Mouse (Mus musculus): ENCODE results near the gene Suox. TPM values are rescaled to one million over a fixed set of nuclear protein-coding genes. Genes with fewer than 3 reads are reported as not detected.
A peak's percentile ranks its signal among the peaks of the same experiment; 100 is the strongest.

The Suox gene
- polyA plus RNA-seq, 1 experiment from 2014 or later: 12.4 TPM

DNA sequence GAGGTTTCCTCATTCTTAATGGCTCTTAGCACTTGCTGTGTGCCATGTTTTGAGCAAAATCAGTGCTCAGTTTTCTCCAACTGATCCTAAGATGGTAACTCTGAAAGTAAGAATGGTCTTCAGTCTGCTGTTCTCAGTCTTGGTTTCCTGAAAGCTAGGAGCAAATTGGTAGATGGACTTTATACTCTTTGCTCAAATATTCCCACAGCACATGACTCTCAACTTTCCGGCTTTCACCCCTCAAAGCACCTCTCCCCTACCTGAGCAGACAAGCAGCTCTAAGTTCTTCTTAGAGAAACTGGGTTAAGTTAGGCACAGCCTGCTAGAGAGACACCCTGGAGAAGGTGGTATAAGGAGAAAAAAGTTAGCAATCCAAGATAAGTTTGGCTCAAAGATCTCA is 17.1 kb downstream of the Suox start:
- Histone ChIP-seq H3K4me3 (ENCODE audit: low read depth, low read length) (no peak overlapping the region), H3K4me1 (replicated peaks; ENCODE audit: control insufficient read depth, insufficient read depth, low read length) (peaks cover 4% of the 10 kb centered on the region; the same call in 1 of the 2 replicates), H3K9me3 (ENCODE audit: control insufficient read depth, low read length) (no peaks in the 10 kb centered on the region), H3K27me3 (replicated peaks; ENCODE audit: control insufficient read depth, insufficient read depth, low read length) (no peaks in the 10 kb centered on the region), H3K9ac (ENCODE audit: low read depth, low read length) (no peak overlapping the region), H3K27ac (ENCODE audit: low read depth, low read length) (no peak overlapping the region), H3K4me2 (no peak overlapping the region), H3K36me3 (ENCODE audit: control insufficient read depth, insufficient read depth, low read length) (no peaks in the 10 kb centered on the region)
- no peak for DNase-seq (ENCODE audit: low spot score)
- WGBS: 84% methylated on average over 1 of the region's 1 CpGs
- no peak for ATAC-seq (replicated peaks; ENCODE audit: low FRiP score)

DNA sequence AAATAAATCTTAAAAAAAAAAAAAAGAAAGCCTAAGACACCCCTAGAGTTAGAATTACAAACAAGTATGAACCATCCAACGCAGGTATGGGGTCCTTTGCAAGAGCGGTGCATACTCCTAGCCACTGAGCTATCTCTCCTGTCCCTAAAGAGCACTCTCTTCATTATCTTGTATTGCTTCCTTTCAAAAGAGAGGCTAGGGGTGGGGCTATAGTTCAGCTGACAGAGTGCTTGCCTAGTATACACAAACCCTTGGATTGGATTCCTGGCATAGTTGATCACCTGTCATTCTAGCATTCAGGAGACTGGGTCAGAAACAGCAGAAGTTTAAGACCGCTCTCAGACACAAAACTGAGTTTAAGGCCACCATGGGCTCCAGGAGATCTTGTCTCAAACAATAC is 18.6 kb downstream of the Suox start:
- Histone ChIP-seq H3K36me3 (ENCODE audit: control insufficient read depth, insufficient read depth, low read length) (no peaks in the 10 kb centered on the region), H3K4me2 (no peak overlapping the region), H3K9ac (ENCODE audit: low read depth, low read length) (no peak overlapping the region), H3K27me3 (replicated peaks; ENCODE audit: control insufficient read depth, insufficient read depth, low read length) (no peaks in the 10 kb centered on the region), H3K27ac (ENCODE audit: low read depth, low read length) (no peak overlapping the region), H3K9me3 (ENCODE audit: control insufficient read depth, low read length) (no peaks in the 10 kb centered on the region), H3K4me3 (ENCODE audit: low read depth, low read length) (no peak overlapping the region), H3K4me1 (replicated peaks; ENCODE audit: control insufficient read depth, insufficient read depth, low read length) (peaks cover 4% of the 10 kb centered on the region; the same call in 1 of the 2 replicates)
- DNase-seq (ENCODE audit: low spot score) (no peak), ATAC-seq (replicated peaks; ENCODE audit: low FRiP score) (peak; percentile 71)
- 52% methylated on average over 3 of the region's 3 CpGs for WGBS

DNA sequence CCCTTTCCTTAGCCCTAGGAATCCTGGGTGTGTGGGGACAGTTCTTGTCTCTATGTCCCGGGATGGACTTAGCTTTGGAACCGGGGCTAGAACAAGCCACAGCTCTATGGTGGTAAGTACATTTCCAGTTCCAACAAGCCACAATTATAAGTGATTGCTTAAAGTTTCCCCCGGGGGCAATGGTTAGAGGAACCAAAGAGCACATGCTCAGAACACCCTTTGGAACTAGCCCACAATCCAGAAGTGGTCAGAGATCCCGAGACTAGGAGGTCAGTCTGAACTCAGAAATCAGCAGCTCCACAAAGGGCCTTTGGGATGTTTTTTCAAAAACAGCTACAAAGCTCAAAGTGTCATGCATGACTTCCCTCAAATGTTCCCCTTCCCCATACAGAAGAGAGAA is 20.0 kb downstream of the Suox start:
- no peak for ATAC-seq (replicated peaks; ENCODE audit: low FRiP score)
- WGBS: 68% methylated on average over 4 of the region's 4 CpGs
- no peak overlapping the region for H3K27ac ChIP-seq (ENCODE audit: low read depth, low read length)

DNA sequence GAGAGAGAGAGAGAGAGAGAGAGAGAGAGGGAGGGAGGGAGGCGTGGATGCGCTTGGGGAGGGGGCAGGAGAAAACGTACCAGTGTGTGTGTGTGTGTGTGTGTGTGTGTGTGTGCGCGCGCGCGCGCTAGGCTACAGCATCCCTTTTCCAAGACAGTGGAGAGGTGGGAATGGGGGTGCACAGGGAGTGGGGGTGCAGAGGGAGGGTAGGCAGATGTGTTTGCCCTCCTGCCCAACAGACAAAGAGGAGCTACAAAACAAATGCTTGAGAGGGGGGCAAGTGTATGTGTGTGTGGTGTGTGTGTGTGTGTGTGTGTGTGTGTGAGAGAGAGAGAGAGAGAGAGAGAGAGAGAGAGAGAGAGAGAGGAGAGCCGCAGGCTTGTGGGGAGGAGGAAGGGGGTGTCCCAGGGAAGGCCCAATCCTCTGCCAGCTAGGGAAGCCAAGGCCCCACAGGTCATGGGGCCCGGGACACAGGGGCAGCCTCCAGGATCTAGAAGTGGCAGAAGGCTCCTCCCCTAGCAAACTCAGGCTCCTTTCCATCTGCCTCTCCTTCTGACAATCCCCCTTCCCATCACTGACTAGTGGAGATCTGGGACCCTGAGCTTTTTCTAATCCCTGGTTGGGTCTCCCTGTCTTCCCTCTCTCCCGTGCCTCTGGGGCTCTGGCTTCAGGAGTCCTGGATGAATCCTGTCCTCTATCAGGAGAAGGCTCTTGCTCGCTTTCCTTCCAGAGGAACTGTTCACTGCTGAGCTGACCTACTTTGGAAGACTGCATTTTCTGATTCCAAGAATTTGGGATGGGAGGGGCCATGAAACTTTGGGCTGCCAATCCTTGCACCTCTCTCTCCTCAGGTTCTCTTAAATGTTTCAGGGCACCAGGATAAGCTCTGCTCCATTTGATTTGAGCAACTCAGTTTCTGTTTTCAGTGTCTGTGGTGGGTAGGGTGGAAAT is 27.5 kb downstream of the Suox start:
- Histone ChIP-seq H3K4me2 (peak overlapping the region; percentile 71), H3K27me3 (replicated peaks; ENCODE audit: control insufficient read depth, insufficient read depth, low read length) (peaks cover 29% of the 10 kb centered on the region), H3K27ac (ENCODE audit: low read depth, low read length) (no peak overlapping the region), H3K4me1 (replicated peaks; ENCODE audit: control insufficient read depth, insufficient read depth, low read length) (peaks cover 6% of the 10 kb centered on the region), H3K9ac (ENCODE audit: low read depth, low read length) (no peak overlapping the region), H3K4me3 (ENCODE audit: low read depth, low read length) (peak overlapping the region; percentile 51), H3K9me3 (ENCODE audit: control insufficient read depth, low read length) (no peaks in the 10 kb centered on the region), H3K36me3 (ENCODE audit: control insufficient read depth, insufficient read depth, low read length) (no peaks in the 10 kb centered on the region)
- ATAC-seq (replicated peaks; ENCODE audit: low FRiP score) (peak; percentile 41), DNase-seq (ENCODE audit: low spot score) (no peak)
- 11% methylated on average over 10 of the region's 13 CpGs for WGBS

More for the DNA sequence above, 20.0 kb downstream of the Suox start:
- no peak for DNase-seq (ENCODE audit: low spot score)
- Histone ChIP-seq H3K9ac (ENCODE audit: low read depth, low read length) (no peak overlapping the region), H3K27me3 (replicated peaks; ENCODE audit: control insufficient read depth, insufficient read depth, low read length) (no peaks in the 10 kb centered on the region), H3K4me3 (ENCODE audit: low read depth, low read length) (no peak overlapping the region), H3K4me1 (replicated peaks; ENCODE audit: control insufficient read depth, insufficient read depth, low read length) (peaks cover 4% of the 10 kb centered on the region; the same call in 1 of the 2 replicates), H3K36me3 (ENCODE audit: control insufficient read depth, insufficient read depth, low read length) (no peaks in the 10 kb centered on the region), H3K9me3 (ENCODE audit: control insufficient read depth, low read length) (no peaks in the 10 kb centered on the region), H3K4me2 (no peak overlapping the region)

DNA sequence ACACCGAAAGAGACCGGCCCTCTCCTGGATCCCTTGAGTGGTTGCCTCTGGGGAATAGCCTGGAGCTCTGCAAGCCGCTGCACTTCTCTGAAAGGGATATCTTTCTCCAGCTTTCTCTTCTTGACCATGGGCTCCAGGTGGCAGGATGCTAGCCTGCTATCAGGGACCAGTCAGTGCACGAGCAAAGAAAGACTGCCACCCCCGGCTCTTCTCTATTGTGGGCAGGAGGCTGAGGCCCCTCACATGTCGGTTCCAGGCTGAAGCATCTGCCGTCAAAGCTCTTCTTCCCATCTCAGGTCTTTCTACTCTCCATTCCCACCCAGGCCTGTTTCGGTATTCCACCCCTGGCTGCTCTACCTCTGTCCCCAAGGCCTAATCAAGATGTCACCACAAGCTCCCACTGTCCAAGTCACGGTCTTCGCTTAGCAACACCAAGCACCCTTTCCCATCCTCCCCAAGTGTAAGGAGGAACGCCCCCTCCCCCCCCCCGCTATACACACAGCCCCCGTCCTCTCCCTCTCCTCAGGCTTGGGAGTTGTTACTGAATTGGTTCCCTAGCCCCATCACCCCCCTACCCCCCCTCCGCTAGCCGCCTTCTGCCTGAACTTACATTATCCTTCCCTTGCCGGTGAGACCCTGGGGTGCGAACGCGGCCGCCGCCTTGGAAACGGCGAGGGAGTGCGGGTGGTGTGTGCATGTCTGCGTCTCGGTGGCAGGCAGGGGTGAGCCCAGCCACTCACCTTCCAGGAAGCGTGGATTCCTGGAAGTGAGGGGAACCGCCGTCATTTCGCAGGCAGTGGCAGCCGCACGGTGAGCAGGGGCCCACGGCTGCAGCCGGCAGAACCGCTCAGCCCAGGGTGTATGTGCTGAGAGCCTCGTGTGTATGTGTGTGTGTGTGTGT is 28.5 kb downstream of the Suox start, which contains the start of gene Ikzf4:
Gene Ikzf4, minus strand, starts transcription at position 881 of the 901 bp plus-strand sequence.
- H3K9me3 ChIP-seq (ENCODE audit: control insufficient read depth, low read length): no peaks in the 10 kb centered on the region
- H3K27ac ChIP-seq (ENCODE audit: low read depth, low read length): no peak within 1 kb of the TSS
- H3K27me3 ChIP-seq (replicated peaks; ENCODE audit: control insufficient read depth, insufficient read depth, low read length): peaks cover 29% of the 10 kb centered on the region
- ATAC-seq (replicated peaks; ENCODE audit: low FRiP score) (peak; percentile 68), DNase-seq (ENCODE audit: low spot score) (peak; percentile 56)
- H3K4me2 ChIP-seq: peak within 1 kb of the TSS; percentile 71
- H3K4me3 ChIP-seq (ENCODE audit: low read depth, low read length): peak within 1 kb of the TSS; percentile 51
- H3K4me1 ChIP-seq (replicated peaks; ENCODE audit: control insufficient read depth, insufficient read depth, low read length): peaks cover 6% of the 10 kb centered on the region
- WGBS: 5% methylated on average over 35 of the region's 36 CpGs
- 0 out of 2 replicates have a peak within 1 kb of the TSS, but pooled peaks have one; percentile 50 for H3K9ac ChIP-seq (ENCODE audit: low read depth, low read length)
- no peaks in the 10 kb centered on the region for H3K36me3 ChIP-seq (ENCODE audit: control insufficient read depth, insufficient read depth, low read length)

DNA sequence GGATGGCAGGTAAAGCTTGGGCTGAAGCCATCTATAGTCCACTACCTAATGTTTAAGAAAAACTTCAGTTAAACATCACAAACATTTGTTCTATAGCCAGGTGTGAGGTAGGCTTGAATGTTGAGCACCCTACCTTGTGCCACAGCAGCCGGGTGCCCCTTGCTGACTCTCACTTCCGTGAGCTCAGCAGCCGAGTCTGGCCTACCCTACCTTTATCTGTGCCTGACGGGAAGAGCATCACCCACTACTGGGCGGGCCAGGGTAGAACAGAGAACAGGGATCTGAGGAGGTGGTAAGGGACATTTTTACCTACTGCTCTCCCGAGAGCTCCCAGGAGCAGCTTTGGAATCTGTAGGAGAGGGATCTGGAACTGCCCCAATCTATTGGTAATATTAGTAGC is 31.1 kb downstream of the Suox start:
- no peak overlapping the region for H3K4me2 ChIP-seq
- no peak for ATAC-seq (replicated peaks; ENCODE audit: low FRiP score)
- H3K9ac ChIP-seq (ENCODE audit: low read depth, low read length): no peak overlapping the region
- WGBS: 79% methylated on average over 6 of the region's 6 CpGs
- H3K9me3 ChIP-seq (ENCODE audit: control insufficient read depth, low read length): no peaks in the 10 kb centered on the region
- no peak overlapping the region for H3K27ac ChIP-seq (ENCODE audit: low read depth, low read length)
- DNase-seq (ENCODE audit: low spot score): no peak
- no peaks in the 10 kb centered on the region for H3K36me3 ChIP-seq (ENCODE audit: control insufficient read depth, insufficient read depth, low read length)
- H3K4me3 ChIP-seq (ENCODE audit: low read depth, low read length): no peak overlapping the region
- peaks cover 29% of the 10 kb centered on the region for H3K27me3 ChIP-seq (replicated peaks; ENCODE audit: control insufficient read depth, insufficient read depth, low read length)
- H3K4me1 ChIP-seq (replicated peaks; ENCODE audit: control insufficient read depth, insufficient read depth, low read length): peaks cover 6% of the 10 kb centered on the region

DNA sequence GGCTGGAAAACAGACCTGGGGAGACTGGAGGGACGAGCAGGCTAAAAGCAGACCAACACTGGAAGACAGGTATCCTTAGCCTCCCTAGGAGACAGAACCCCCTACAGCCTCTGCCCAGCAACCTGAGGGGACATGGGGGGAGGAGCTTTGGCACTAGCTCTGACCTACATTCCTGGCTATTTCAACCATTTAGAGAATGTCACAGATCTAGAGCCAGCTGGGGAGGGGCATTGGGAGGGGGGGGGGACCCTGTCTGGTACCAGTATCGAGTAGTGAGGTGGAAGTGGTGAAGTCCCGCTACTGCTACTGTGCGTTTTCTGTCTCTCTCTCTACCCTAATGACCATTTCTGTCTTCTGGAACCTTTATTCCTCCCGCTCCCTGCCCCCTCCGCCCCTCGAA is 32.0 kb downstream of the Suox start:
- Histone ChIP-seq H3K4me1 (replicated peaks; ENCODE audit: control insufficient read depth, insufficient read depth, low read length) (peaks cover 11% of the 10 kb centered on the region), H3K4me3 (ENCODE audit: low read depth, low read length) (no peak overlapping the region), H3K27me3 (replicated peaks; ENCODE audit: control insufficient read depth, insufficient read depth, low read length) (peaks cover 29% of the 10 kb centered on the region), H3K36me3 (ENCODE audit: control insufficient read depth, insufficient read depth, low read length) (no peaks in the 10 kb centered on the region), H3K9me3 (ENCODE audit: control insufficient read depth, low read length) (no peaks in the 10 kb centered on the region), H3K9ac (ENCODE audit: low read depth, low read length) (no peak overlapping the region), H3K27ac (ENCODE audit: low read depth, low read length) (no peak overlapping the region), H3K4me2 (no peak overlapping the region)
- 71% methylated on average over 7 of the region's 7 CpGs for WGBS
- ATAC-seq (replicated peaks; ENCODE audit: low FRiP score) (no peak), DNase-seq (ENCODE audit: low spot score) (no peak)

DNA sequence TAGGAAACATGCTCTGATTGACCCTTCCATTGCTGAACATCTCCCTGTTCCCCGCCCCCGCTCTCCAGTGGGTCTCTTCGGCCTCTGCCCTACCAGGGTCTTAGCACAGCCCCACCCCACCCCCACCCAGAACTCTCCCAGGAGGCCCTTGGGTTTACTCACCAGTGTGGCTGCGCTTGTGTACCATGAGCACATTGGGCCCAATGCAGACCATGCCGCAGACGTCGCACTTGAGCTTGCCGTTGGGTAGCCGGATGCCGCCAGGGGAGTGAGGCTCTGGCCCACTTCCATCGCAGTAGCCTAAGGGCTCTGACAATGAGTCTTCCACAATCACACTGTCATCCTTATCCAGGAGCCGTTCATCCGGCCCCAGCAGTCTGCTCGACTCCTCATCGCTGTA is 33.0 kb downstream of the Suox start:
- no peaks in the 10 kb centered on the region for H3K9me3 ChIP-seq (ENCODE audit: control insufficient read depth, low read length)
- H3K9ac ChIP-seq (ENCODE audit: low read depth, low read length): no peak overlapping the region
- no peaks in the 10 kb centered on the region for H3K36me3 ChIP-seq (ENCODE audit: control insufficient read depth, insufficient read depth, low read length)
- H3K4me1 ChIP-seq (replicated peaks; ENCODE audit: control insufficient read depth, insufficient read depth, low read length): peaks cover 11% of the 10 kb centered on the region
- DNase-seq (ENCODE audit: low spot score) (no peak), ATAC-seq (replicated peaks; ENCODE audit: low FRiP score) (no peak)
- H3K27ac ChIP-seq (ENCODE audit: low read depth, low read length): no peak overlapping the region
- H3K27me3 ChIP-seq (replicated peaks; ENCODE audit: control insufficient read depth, insufficient read depth, low read length): peaks cover 24% of the 10 kb centered on the region
- whole genome bisulfite sequencing: 92% methylated on average over 15 of the region's 15 CpGs
- H3K4me2 ChIP-seq: no peak overlapping the region
- no peak overlapping the region for H3K4me3 ChIP-seq (ENCODE audit: low read depth, low read length)
